Mouse (Mus musculus): ENCODE results near the gene Phf7. TPM values are rescaled to one million over a fixed set of nuclear protein-coding genes. Genes with fewer than 3 reads are reported as not detected.

Phf7 gene
- polyA plus RNA-seq, 1 experiment from 2014 or later: 14.2 TPM

DNA sequence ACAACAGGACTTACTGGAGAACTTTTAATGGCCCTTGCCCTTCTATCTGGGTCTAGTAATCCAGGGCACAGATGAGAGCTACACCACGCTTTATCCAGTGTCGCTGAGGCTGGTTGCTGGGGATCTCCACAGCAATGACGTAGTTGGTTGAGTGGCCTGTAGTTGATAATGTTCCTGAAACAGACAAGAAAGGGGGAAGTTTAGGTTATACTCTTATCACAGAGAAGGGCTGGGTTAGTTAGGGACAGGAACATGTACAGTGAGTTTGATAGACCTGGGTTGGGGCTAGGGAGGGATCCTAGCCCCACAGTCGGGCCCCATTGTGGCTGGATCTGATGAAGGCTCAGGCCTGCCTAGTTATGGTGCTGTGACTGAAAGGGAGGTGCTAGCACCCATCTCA is 9.3 kb upstream of the Phf7 start:
- Histone ChIP-seq H3K36me3 (replicated peaks; ENCODE audit: control insufficient read depth, insufficient read depth, low read depth, low read length) (peaks cover 24% of the 10 kb centered on the region), H3K9ac (replicated peaks; ENCODE audit: low read length) (no peak overlapping the region), H3K4me1 (ENCODE audit: control insufficient read depth, insufficient read depth, low read length) (no peaks in the 10 kb centered on the region), H3K27me3 (ENCODE audit: control insufficient read depth, insufficient read depth, low read length) (no peaks in the 10 kb centered on the region), H3K9me3 (replicated peaks; ENCODE audit: control insufficient read depth, low read length) (no peaks in the 10 kb centered on the region), H3K4me2 (ENCODE audit: low read depth, low read length) (no peak overlapping the region), H3K27ac (replicated peaks; ENCODE audit: low read depth, low read length) (no peak overlapping the region), H3K4me3 (ENCODE audit: low read depth, low read length) (no peak overlapping the region)
- no peak for DNase-seq (ENCODE audit: low spot score)
- no peak for ATAC-seq (replicated peaks; ENCODE audit: insufficient number of reproducible peaks, low FRiP score, low TSS enrichment, low read depth)
- WGBS: 93% methylated on average over 4 of the region's 4 CpGs

DNA sequence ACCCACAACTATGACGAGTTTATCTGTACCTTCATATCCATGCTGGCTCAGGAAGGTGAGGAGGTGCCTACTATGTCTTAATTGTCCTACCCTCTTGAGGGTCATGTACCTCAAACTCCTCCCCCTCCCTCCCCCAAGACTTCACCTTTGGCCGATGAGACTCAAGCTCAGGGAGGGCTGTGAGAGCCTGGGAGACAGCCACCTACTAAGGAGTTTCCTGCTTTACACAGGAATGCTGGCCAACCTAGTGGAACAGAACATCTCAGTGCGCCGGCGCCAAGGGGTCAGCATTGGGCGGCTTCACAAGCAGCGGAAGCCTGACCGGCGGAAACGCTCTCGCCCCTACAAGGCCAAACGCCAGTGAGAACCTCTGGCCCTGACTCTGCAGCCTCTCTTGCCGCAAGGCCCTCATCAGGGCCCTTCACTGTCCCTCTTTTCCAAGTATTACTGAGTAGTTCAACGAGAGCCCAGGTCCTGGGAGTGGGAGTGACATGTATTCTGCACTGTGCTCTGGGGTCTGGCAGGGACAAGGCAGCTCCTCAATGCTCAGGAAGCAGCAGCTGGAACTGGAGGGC is 7.4 kb upstream of the Phf7 start:
- no peak overlapping the region for H3K9ac ChIP-seq (replicated peaks; ENCODE audit: low read length)
- H3K4me1 ChIP-seq (ENCODE audit: control insufficient read depth, insufficient read depth, low read length): no peaks in the 10 kb centered on the region
- no peak overlapping the region for H3K4me2 ChIP-seq (ENCODE audit: low read depth, low read length)
- H3K36me3 ChIP-seq (replicated peaks; ENCODE audit: control insufficient read depth, insufficient read depth, low read depth, low read length): peaks cover 28% of the 10 kb centered on the region
- no peaks in the 10 kb centered on the region for H3K27me3 ChIP-seq (ENCODE audit: control insufficient read depth, insufficient read depth, low read length)
- no peaks in the 10 kb centered on the region for H3K9me3 ChIP-seq (replicated peaks; ENCODE audit: control insufficient read depth, low read length)
- no peak overlapping the region for H3K27ac ChIP-seq (replicated peaks; ENCODE audit: low read depth, low read length)
- no peak for ATAC-seq (replicated peaks; ENCODE audit: insufficient number of reproducible peaks, low FRiP score, low TSS enrichment, low read depth)
- 92% methylated on average over 14 of the region's 14 CpGs for WGBS
- DNase-seq (ENCODE audit: low spot score): no peak
- no peak overlapping the region for H3K4me3 ChIP-seq (ENCODE audit: low read depth, low read length)

DNA sequence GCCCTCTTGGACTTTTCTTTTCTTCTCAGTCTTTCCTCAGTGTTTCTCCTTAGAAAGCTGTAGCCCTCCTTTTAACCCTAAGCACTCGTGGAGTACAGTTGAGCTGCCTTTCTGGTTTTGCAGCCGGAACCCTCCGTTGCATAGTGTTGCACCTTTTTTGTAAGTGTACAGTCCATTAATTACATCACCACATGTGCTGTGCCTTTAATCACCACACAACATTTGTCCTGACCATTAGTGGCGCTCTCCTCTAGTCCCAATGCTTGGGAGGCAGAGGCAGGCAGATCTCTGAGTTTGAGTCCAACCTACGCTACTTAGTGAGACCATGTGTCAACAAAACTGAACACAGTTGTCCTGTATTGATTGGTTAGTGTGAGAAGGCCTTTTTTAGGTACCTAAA is 974 bp upstream of the Phf7 start:
- no peaks in the 10 kb centered on the region for H3K9me3 ChIP-seq (replicated peaks; ENCODE audit: control insufficient read depth, low read length)
- peak overlapping the region; percentile 97 for H3K4me3 ChIP-seq (ENCODE audit: low read depth, low read length)
- H3K9ac ChIP-seq (replicated peaks; ENCODE audit: low read length): peak overlapping the region; percentile 94
- no peaks in the 10 kb centered on the region for H3K27me3 ChIP-seq (ENCODE audit: control insufficient read depth, insufficient read depth, low read length)
- H3K4me2 ChIP-seq (ENCODE audit: low read depth, low read length): peak overlapping the region; percentile 78
- no peak overlapping the region for H3K27ac ChIP-seq (replicated peaks; ENCODE audit: low read depth, low read length)
- ATAC-seq (replicated peaks; ENCODE audit: insufficient number of reproducible peaks, low FRiP score, low TSS enrichment, low read depth) (no peak), DNase-seq (ENCODE audit: low spot score) (no peak)
- no peaks in the 10 kb centered on the region for H3K4me1 ChIP-seq (ENCODE audit: control insufficient read depth, insufficient read depth, low read length)
- peaks cover 15% of the 10 kb centered on the region for H3K36me3 ChIP-seq (replicated peaks; ENCODE audit: control insufficient read depth, insufficient read depth, low read depth, low read length)
- 88% methylated on average over 5 of the region's 5 CpGs for WGBS

DNA sequence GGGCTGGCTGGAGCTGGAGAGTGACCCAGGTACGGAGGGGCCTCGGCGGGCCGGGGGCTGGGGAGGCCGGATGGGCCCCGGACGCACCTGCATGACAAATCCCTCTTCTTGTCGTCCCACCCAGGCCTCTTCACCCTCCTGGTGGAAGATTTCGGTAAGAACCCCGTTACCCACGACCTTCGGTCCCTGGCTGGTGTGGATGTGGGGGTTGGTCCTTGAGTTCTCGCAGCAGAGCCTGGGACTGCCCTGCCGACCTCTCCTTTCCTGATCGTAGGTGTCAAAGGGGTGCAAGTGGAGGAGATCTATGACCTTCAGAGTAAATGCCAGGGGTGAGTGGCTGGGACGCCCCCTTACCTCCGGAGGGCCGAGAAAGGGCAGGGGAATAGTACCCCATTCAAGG is 509 bp upstream of the Phf7 start:
- DNase-seq (ENCODE audit: low spot score): no peak
- H3K27ac ChIP-seq (replicated peaks; ENCODE audit: low read depth, low read length): no peak overlapping the region; the same call in 1 of the 2 replicates
- ATAC-seq (replicated peaks; ENCODE audit: insufficient number of reproducible peaks, low FRiP score, low TSS enrichment, low read depth): no peak; the same call in 1 of the 2 replicates
- peaks cover 15% of the 10 kb centered on the region for H3K36me3 ChIP-seq (replicated peaks; ENCODE audit: control insufficient read depth, insufficient read depth, low read depth, low read length)
- H3K9ac ChIP-seq (replicated peaks; ENCODE audit: low read length): peak overlapping the region; percentile 94
- H3K4me1 ChIP-seq (ENCODE audit: control insufficient read depth, insufficient read depth, low read length): no peaks in the 10 kb centered on the region
- H3K27me3 ChIP-seq (ENCODE audit: control insufficient read depth, insufficient read depth, low read length): no peaks in the 10 kb centered on the region
- peak overlapping the region; percentile 78 for H3K4me2 ChIP-seq (ENCODE audit: low read depth, low read length)
- WGBS: 2% methylated on average over 18 of the region's 18 CpGs
- no peaks in the 10 kb centered on the region for H3K9me3 ChIP-seq (replicated peaks; ENCODE audit: control insufficient read depth, low read length)
- peak overlapping the region; percentile 97 for H3K4me3 ChIP-seq (ENCODE audit: low read depth, low read length)

DNA sequence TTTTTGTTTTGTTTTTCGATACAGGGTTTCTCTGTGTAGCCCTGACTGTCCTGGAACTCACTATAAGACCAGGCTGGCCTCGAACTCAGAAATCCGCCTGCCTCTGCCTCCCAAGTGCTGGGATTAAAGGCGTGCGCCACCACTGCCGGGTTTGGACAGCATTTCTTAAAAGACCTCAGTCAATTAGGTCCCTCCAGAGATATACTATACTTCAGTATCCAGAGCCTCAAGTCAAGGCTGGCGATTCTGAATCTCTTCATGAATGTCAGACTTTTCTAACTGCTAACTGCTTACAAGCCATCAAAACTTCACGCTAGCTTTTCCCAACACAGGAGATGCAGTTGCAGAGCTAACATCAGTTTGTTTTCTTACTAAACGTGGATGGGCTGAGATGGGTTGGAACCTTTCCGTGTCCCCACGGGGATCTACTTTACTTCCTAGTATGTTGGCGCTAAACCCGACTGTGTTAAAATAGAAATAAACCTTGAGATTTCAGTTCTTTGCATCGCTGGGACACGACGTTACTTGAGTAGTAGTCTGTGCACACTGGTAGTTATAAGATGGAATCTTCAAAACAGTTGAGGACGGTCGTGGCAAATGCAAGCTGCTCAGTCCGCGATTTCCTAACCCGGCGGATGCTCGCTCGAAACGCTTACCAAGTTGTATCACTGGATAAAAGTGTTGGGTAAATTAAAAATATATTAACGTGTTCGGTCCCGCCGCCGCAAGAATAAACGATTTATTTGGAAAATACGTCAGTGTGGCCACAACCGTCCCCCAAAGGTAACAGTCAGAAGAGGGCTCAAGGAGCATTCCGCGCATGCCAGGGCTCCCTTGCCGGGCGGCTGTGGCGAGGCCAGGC is 664 bp downstream of the Phf7 start:
- Histone ChIP-seq H3K4me2 (ENCODE audit: low read depth, low read length) (peak overlapping the region; percentile 78), H3K36me3 (replicated peaks; ENCODE audit: control insufficient read depth, insufficient read depth, low read depth, low read length) (peaks cover 4% of the 10 kb centered on the region), H3K27me3 (ENCODE audit: control insufficient read depth, insufficient read depth, low read length) (no peaks in the 10 kb centered on the region), H3K9ac (replicated peaks; ENCODE audit: low read length) (peak overlapping the region; percentile 94), H3K27ac (replicated peaks; ENCODE audit: low read depth, low read length) (peak overlapping the region; percentile 73; the same call in 1 of the 2 replicates), H3K4me3 (ENCODE audit: low read depth, low read length) (peak overlapping the region; percentile 97), H3K4me1 (ENCODE audit: control insufficient read depth, insufficient read depth, low read length) (no peaks in the 10 kb centered on the region), H3K9me3 (replicated peaks; ENCODE audit: control insufficient read depth, low read length) (no peaks in the 10 kb centered on the region)
- DNase-seq (ENCODE audit: low spot score) (no peak), ATAC-seq (replicated peaks; ENCODE audit: insufficient number of reproducible peaks, low FRiP score, low TSS enrichment, low read depth) (peak; percentile 5; the same call in 1 of the 2 replicates)
- WGBS: 21% methylated on average over 38 of the region's 38 CpGs

DNA sequence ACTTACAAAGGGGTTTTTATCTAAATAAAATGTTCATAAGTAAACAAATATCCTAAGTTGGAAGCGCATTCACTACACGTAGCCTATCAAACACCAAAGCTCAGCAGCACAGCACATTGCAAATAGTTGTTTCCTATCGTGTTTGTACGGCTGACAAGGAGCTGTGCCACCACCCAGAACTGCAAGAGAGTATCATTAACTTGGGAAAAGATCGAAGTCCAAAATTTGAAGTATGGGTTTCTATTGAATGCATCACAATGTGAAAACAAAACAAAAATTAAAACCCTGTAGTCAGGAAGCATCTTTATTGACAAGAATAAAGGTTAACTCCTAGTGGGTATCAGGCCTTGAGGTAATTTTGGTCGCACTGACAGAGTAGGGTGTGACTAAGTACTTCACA is 2.7 kb downstream of the Phf7 start:
- Histone ChIP-seq H3K36me3 (replicated peaks; ENCODE audit: control insufficient read depth, insufficient read depth, low read depth, low read length) (no peaks in the 10 kb centered on the region; the same call in 1 of the 2 replicates), H3K4me2 (ENCODE audit: low read depth, low read length) (no peak overlapping the region), H3K9ac (replicated peaks; ENCODE audit: low read length) (no peak overlapping the region), H3K4me1 (ENCODE audit: control insufficient read depth, insufficient read depth, low read length) (no peaks in the 10 kb centered on the region), H3K4me3 (ENCODE audit: low read depth, low read length) (no peak overlapping the region), H3K27ac (replicated peaks; ENCODE audit: low read depth, low read length) (no peak overlapping the region), H3K9me3 (replicated peaks; ENCODE audit: control insufficient read depth, low read length) (no peaks in the 10 kb centered on the region), H3K27me3 (ENCODE audit: control insufficient read depth, insufficient read depth, low read length) (no peaks in the 10 kb centered on the region)
- DNase-seq (ENCODE audit: low spot score) (no peak), ATAC-seq (replicated peaks; ENCODE audit: insufficient number of reproducible peaks, low FRiP score, low TSS enrichment, low read depth) (no peak)
- WGBS: 90% methylated on average over 6 of the region's 6 CpGs

DNA sequence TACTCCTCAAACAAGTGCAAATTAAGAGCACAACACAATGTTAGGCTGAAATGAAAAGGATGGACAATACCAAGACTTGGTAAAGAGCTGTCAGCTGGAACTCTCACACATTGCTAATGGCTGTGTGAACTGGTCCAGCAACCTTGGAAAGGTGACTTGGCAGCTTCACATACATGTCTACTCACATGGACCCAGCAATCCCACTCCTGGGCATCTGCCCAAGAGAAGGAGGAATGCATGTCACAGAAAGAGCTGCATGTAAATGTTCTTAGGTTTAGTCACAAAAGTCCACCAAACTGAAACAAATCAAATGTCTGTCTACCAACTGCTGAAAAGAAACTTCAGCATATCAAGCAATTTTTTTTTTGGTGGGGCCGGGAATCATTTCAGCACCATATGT is 5.2 kb downstream of the Phf7 start:
- H3K4me3 ChIP-seq (ENCODE audit: low read depth, low read length): no peak overlapping the region
- no peak overlapping the region for H3K4me2 ChIP-seq (ENCODE audit: low read depth, low read length)
- 75% methylated on average over 1 of the region's 1 CpGs for WGBS
- no peak for DNase-seq (ENCODE audit: low spot score)
- H3K27ac ChIP-seq (replicated peaks; ENCODE audit: low read depth, low read length): no peak overlapping the region
- H3K36me3 ChIP-seq (replicated peaks; ENCODE audit: control insufficient read depth, insufficient read depth, low read depth, low read length): no peaks in the 10 kb centered on the region
- ATAC-seq (replicated peaks; ENCODE audit: insufficient number of reproducible peaks, low FRiP score, low TSS enrichment, low read depth): no peak
- H3K4me1 ChIP-seq (ENCODE audit: control insufficient read depth, insufficient read depth, low read length): no peaks in the 10 kb centered on the region
- H3K9ac ChIP-seq (replicated peaks; ENCODE audit: low read length): no peak overlapping the region
- no peaks in the 10 kb centered on the region for H3K27me3 ChIP-seq (ENCODE audit: control insufficient read depth, insufficient read depth, low read length)
- H3K9me3 ChIP-seq (replicated peaks; ENCODE audit: control insufficient read depth, low read length): no peaks in the 10 kb centered on the region

DNA sequence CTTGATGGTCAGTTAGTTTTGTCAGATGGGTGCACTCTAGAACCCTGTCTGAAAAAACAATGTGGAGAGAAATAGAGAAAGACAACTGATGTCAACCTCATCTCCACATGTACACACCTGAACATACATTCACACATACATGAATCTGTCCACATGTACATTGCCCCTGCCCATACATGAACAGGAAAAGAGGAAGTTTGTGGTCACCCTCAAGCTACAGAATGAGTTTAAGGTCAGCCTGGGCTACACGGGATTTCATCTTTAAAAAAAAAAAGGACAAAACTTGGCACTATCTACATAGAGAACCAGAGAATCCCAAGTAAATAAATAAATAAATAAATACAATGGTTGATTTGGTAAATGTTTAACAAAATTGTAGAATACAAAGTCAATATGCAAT is 6.3 kb downstream of the Phf7 start:
- Histone ChIP-seq H3K4me2 (ENCODE audit: low read depth, low read length) (no peak overlapping the region), H3K9me3 (replicated peaks; ENCODE audit: control insufficient read depth, low read length) (no peaks in the 10 kb centered on the region), H3K4me3 (ENCODE audit: low read depth, low read length) (no peak overlapping the region), H3K27ac (replicated peaks; ENCODE audit: low read depth, low read length) (no peak overlapping the region), H3K36me3 (replicated peaks; ENCODE audit: control insufficient read depth, insufficient read depth, low read depth, low read length) (no peaks in the 10 kb centered on the region), H3K4me1 (ENCODE audit: control insufficient read depth, insufficient read depth, low read length) (no peaks in the 10 kb centered on the region), H3K27me3 (ENCODE audit: control insufficient read depth, insufficient read depth, low read length) (no peaks in the 10 kb centered on the region), H3K9ac (replicated peaks; ENCODE audit: low read length) (no peak overlapping the region)
- ATAC-seq (replicated peaks; ENCODE audit: insufficient number of reproducible peaks, low FRiP score, low TSS enrichment, low read depth): no peak
- WGBS: 87% methylated on average over 1 of the region's 1 CpGs
- no peak for DNase-seq (ENCODE audit: low spot score)
